Mouse (Mus musculus) adrenal gland, adult (tissue): ENCODE measurements around the gene Aplp2.

Source experiments
- DNase-seq, 2 experiments: peaks; one replicate each; pipeline ENCODE4 v3.0.0; 2022 to 2023; ENCODE audit warnings: low spot score in 1 of 2; ENCODE audit not compliant: inconsistent age in 2 of 2

Aplp2 gene

GRCm38 (mm10) chr9:31130357-31131204, 81.0 kb downstream of the Aplp2 start:
- DNase-seq, result peak in 1 of 2 experiments; percentile 62

- no peak for DNase-seq
These were observed 81.7 kb downstream of the Aplp2 start for GRCm38 (mm10) chr9:31129956-31130355.

- DNase-seq, result peak in 1 of 2 experiments; percentile 13
These were observed 83.6 kb downstream of the Aplp2 start for GRCm38 (mm10) chr9:31127876-31128465.

- peak in 1 of 2 experiments; percentile 40 for DNase-seq
These were observed 85.5 kb downstream of the Aplp2 start for GRCm38 (mm10) chr9:31126079-31126478.

- DNase-seq, result no peak
These were observed 89.1 kb downstream of the Aplp2 start for GRCm38 (mm10) chr9:31122464-31123030.

- no peak for DNase-seq
These were observed 91.1 kb downstream of the Aplp2 start for GRCm38 (mm10) chr9:31120533-31120915.

GRCm38 (mm10) chr9:31119882-31120532, 91.6 kb downstream of the Aplp2 start:
- DNase-seq, result no peak

- DNase-seq, result no peak
These were observed 92.2 kb downstream of the Aplp2 start for GRCm38 (mm10) chr9:31119405-31119804.

GRCm38 (mm10) chr9:31118520-31119298, 92.9 kb downstream of the Aplp2 start:
- no peak for DNase-seq

GRCm38 (mm10) chr9:31117488-31117887, 94.1 kb downstream of the Aplp2 start:
- DNase-seq, result no peak

GRCm38 (mm10) chr9:31117088-31117487, 94.5 kb downstream of the Aplp2 start:
- no peak for DNase-seq

GRCm38 (mm10) chr9:31115586-31115985, 96.0 kb downstream of the Aplp2 start:
- no peak for DNase-seq

- peak in 1 of 2 experiments; percentile 16 for DNase-seq
These were observed 103.2 kb downstream of the Aplp2 start for GRCm38 (mm10) chr9:31108464-31108863.
